In the genomic region with DNA sequence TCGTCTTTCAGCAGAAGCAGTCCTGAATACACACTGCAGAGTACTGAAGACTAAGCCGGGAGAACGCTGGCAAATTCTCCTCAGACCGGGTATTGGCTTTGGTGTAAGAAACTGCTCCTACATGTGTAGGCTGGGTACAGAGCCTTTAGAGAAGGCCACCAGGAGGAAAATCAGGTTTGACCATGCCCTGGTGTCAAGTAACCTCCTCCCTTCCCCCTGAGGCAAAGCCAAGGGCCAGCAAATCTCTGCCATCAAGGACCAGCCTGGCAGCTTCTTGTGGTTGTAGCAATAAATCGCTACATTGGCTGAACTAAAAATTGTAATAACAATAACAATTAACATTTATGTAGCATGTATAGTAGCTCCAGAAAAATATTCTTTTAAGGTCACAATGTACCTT, we compare ENCODE assay signal across 20 mouse cellular contexts.
DNase-seq lines count a peak whose midpoint lies in the region; ATAC-seq and TF ChIP-seq lines count a peak whose summit lies in the region.
"Had no signal": no experiment of that assay in that cellular context is flagged by ENCODE, and none has a peak within 500 bp of the region (broad histone marks: within the 10 kb centered on the region; RNA-seq: fewer than 3 reads in every experiment).

No protein-coding gene starts in this region.

- no peaks in the 10 kb centered on the region for H3K9me3 ChIP-seq in kidney, embryonic 14.5 days (ENCODE audit: control insufficient read depth, low read length)
- H3K9me3 ChIP-seq: embryonic facial prominence, embryonic 15.5 days; forebrain, embryonic 15.5 days; heart, embryonic 15.5 days; hindbrain, embryonic 10.5 days had no signal

- TF ChIP-seq POLR2A in kidney, adult 2 months (IDR thresholded peaks at IDR 0.05; ENCODE audit: low read depth, low read length): no peak

- 77% methylated on average over 5 of the region's 5 CpGs for WGBS in kidney, adult 2 months
- WGBS in kidney, embryonic 14.5 days: 49% methylated on average over 5 of the region's 5 CpGs

- no peak overlapping the region for H3K27ac ChIP-seq in kidney, adult 2 months (ENCODE audit: insufficient read depth, low read depth, low read length)
- no peak overlapping the region for H3K27ac ChIP-seq in kidney, embryonic 14.5 days (ENCODE audit: low read depth, low read length)
- H3K27ac ChIP-seq: embryonic facial prominence, embryonic 15.5 days; forebrain, embryonic 15.5 days; heart, embryonic 15.5 days; hindbrain, embryonic 10.5 days; hindbrain, embryonic 14.5 days had no signal

- no peaks in the 10 kb centered on the region for H3K4me1 ChIP-seq in kidney, adult 2 months (ENCODE audit: control insufficient read depth, insufficient read depth, low read length)
- H3K4me1 ChIP-seq in kidney, embryonic 14.5 days (ENCODE audit: control insufficient read depth, insufficient read depth, low read length): 0 out of 2 replicates have a peak, but pooled peaks cover 7% of the 10 kb centered on the region
- H3K4me1 ChIP-seq: embryonic facial prominence, embryonic 15.5 days; heart, embryonic 15.5 days had no signal

- H3K4me2 ChIP-seq in kidney, embryonic 14.5 days (replicated peaks; ENCODE audit: low read depth, low read length): no peak overlapping the region
- H3K4me2 ChIP-seq: embryonic facial prominence, embryonic 15.5 days; forebrain, embryonic 15.5 days; heart, embryonic 11.5 days; heart, embryonic 15.5 days; hindbrain, embryonic 14.5 days had no signal

- H3K36me3 ChIP-seq in kidney, adult 2 months (ENCODE audit: control insufficient read depth, insufficient read depth, low read length): no peaks in the 10 kb centered on the region
- no peaks in the 10 kb centered on the region for H3K36me3 ChIP-seq in kidney, embryonic 14.5 days (ENCODE audit: control insufficient read depth, insufficient read depth, low read length)
- H3K36me3 ChIP-seq: embryonic facial prominence, embryonic 15.5 days; forebrain, embryonic 15.5 days; heart, embryonic 15.5 days; hindbrain, embryonic 10.5 days had no signal

- H3K27me3 ChIP-seq in kidney, adult 2 months (replicated peaks; ENCODE audit: control insufficient read depth, insufficient read depth, low read length): no peaks in the 10 kb centered on the region
- H3K27me3 ChIP-seq in kidney, embryonic 14.5 days (ENCODE audit: control insufficient read depth, insufficient read depth, low read length): no peaks in the 10 kb centered on the region
- H3K27me3 ChIP-seq: forebrain, embryonic 15.5 days had no signal

- ATAC-seq in kidney, embryonic 14.5 days (ENCODE audit: low FRiP score, low TSS enrichment): no peak
- ATAC-seq: forebrain, embryonic 15.5 days had no signal

- no peak for TF ChIP-seq CTCF in kidney, adult 2 months (conservative IDR thresholded peaks at IDR 0.05; ENCODE audit: insufficient read depth, insufficient read length, low read depth, low read length)

- no peak overlapping the region for H3K9ac ChIP-seq in kidney, embryonic 14.5 days (ENCODE audit: low read depth, low read length)
- H3K9ac ChIP-seq: embryonic facial prominence, embryonic 15.5 days; forebrain, embryonic 15.5 days; heart, embryonic 15.5 days; hindbrain, embryonic 14.5 days had no signal

- no peak overlapping the region for H3K4me3 ChIP-seq in kidney, adult 2 months (ENCODE audit: insufficient read depth, low read depth, low read length)
- H3K4me3 ChIP-seq in kidney, embryonic 14.5 days (ENCODE audit: low read length): no peak overlapping the region
- H3K4me3 ChIP-seq: embryonic facial prominence, embryonic 15.5 days; erythroblast, embryonic 14.5 days; forebrain, embryonic 15.5 days; heart, embryonic 15.5 days; hindbrain, embryonic 10.5 days had no signal

- DNase-seq in kidney, adult 2 months: peak; percentile 5
- peak; percentile 72 for DNase-seq in urinary bladder, postnatal 14 days (ENCODE audit: low spot score)
- no peak for DNase-seq in urinary bladder, adult 2 months (ENCODE audit: low spot score)
- DNase-seq in fat pad, adult 2 months (ENCODE audit: extremely low read depth, low read depth, low spot score): peak; percentile 31
- DNase-seq in liver: no peak
- DNase-seq: adrenal gland, postnatal 25 days; cerebellum, adult 11 months; cerebellum, adult 8-10 months; cerebellum, postnatal 14 days; embryo, embryonic 11 days; gastrocnemius, postnatal 36 days; heart, adult 18-20 months had no signal

Comparison
In these comparisons a context has a peak if more than half of its experiments do, and no peak if none do; other contexts are left out.
1. DNase-seq: peak in kidney, adult 2 months (single experiment), urinary bladder, postnatal 14 days (single experiment) and fat pad, adult 2 months (single experiment); none in urinary bladder, adult 2 months (single experiment) and liver (single experiment).